Mouse (Mus musculus) erythroid progenitor cell, adult 5-6 weeks (primary cell): ENCODE measurements around the gene Olfr1375. TPM values are rescaled to one million over a fixed set of nuclear protein-coding genes. Genes with fewer than 3 reads are reported as not detected.
"Not testable (repeated sequence)": the region's sequence is repeated elsewhere in the genome, so short reads cannot be mapped to it uniquely, and the experiment has no call there.

Experiments used
- ATAC-seq: replicated peaks from 2 replicates; pipeline ENCODE4 v1.8.0; 2016; ENCODE audit warnings: moderate number of reproducible peaks, mild to moderate bottlenecking, moderate TSS enrichment, inconsistent platforms; ENCODE audit not compliant: poor library complexity, low FRiP score, severe bottlenecking
- total RNA-seq, 2 experiments: library from RNA; stranded (forward) in 1 of 2; stranded (reverse) in 1 of 2; fragments of 150-400 nt in 1 of 2; fragments of 186-747, 209-891 nt in 1 of 2; gene quantifications; 2 replicates each; pipeline versions ENCODE4 v1.2.3 to v1.2.4; 2015 to 2017; ENCODE audit warnings: low replicate concordance in 2 of 2

The Olfr1375 gene
- total RNA-seq (2015; ENCODE audit: low replicate concordance) (not detected in 2 replicates), total RNA-seq (2017; ENCODE audit: low replicate concordance) (not detected in 2 replicates)

DNA sequence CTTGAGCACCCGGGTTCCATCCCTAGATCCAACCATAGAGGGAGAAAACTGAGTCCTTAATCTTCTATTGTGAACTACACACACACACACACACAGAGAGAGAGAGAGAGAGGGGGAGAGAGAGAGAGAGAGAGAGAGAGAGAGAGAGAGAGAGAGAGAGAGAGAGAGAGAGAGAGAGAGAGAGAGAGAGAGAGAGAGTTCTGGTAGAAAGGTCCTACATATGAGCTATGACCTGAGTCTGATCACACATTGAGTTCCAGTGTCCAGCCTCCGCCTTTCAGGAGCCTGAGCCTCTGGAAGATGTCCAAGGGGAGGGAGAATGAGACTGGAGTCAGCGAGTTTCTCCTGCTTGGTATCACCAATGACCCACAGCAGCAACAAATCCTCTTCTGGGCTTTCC, at the start of gene Olfr1375:
TSS of gene Olfr1375 (plus strand) at position 301 of the 400 bp plus-strand sequence.
- not testable (repeated sequence) for ATAC-seq

DNA sequence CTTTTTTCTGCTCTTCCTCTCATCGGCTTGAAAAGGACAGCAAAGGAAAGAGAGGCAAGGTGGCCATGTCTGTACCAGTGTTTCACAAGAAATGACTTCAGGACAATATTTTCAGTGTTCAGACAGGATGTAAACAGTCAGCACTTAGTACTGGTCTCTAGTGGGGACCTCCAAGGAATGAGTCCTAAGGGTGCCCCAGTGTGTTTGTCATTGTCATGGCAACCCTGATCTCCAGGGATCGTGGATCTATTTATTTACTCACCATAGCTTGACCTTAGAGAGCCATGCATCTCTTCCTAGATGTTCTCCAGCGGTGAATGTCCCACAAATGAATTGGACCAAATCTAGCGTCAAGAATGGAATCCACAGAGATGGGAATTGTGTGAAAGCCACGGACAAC, 44.6 kb upstream of the Olfr1375 start, which contains the start of gene Olfr51:
TSS of gene Olfr51 (plus strand) at position 301 of the 400 bp plus-strand sequence.
- ATAC-seq: no peak

DNA sequence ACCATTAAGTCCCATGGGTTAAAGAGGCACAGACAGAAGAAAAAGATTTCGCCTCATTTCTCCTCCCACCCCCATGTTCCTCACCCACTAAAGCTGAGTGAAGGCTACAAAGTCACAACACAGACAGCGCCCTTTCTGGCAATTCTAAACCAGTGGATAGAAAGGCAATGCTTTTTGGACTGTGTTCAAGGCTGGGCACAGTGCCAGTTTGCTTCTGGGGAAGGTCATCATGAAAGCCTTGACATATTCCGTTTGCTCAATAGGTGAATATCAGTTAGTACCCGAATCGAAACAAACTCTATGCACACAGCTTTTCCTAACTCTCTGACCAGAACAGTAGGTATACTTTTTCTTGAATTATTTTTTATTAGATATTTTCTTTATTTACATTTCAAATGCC, 36.1 kb upstream of the Olfr1375 start:
- ATAC-seq: no peak

DNA sequence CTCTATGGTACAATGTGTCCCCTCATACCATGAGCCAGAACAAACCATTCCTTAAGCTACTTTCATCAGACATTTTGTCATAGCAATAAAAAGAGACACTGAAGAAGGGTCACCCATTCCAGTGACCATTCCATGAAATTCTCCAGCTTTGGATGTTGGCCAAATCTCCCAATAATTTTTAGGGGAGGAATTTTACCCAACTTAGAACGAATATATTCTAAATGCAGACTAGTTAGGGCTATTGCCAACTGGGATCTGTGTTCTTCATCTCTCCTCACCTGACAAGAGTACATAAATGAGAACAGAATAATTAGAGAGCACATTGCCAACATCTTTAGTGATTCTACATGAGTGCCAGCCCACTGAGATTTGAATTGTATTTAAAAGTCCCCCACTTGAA, 34.0 kb upstream of the Olfr1375 start, which contains the start of gene Olfr54:
TSS of gene Olfr54 (plus strand) at position 301 of the 400 bp plus-strand sequence.
- no peak for ATAC-seq

DNA sequence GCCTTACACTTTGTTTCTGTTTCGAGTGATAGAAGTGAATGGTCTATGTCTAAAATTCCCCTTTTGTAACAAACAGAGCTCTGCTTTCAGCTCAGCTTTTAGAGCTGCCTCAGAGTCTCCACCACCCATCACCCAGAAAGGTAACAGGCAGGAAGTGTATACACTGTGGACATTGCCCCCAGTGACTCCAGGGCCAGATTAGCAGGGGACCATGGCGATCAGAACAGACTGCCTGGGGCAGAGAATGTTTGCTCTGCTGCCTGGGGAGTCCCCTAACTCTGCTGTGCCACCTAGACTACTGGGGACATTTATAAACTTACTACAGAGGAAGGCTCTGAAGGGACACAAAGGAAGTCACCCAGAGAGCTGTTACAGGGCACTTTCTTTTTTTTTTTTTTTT, 31.6 kb upstream of the Olfr1375 start:
- ATAC-seq: no peak

DNA sequence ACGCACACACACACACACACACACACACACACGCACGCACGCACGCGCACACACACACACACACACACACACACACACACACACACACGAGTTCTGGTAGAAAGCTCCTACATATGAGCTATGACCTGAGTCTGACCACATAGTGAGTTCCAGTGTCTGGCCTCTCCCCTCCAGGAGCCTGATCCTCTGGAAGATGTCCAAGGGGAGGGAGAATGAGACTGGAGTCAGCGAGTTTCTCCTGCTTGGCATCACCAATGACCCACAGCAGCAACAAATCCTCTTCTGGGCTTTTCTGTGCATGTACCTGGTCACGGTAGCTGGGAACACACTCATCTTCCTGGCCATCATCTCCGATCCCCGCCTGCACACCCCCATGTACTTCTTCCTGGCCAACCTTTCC, 21.1 kb upstream of the Olfr1375 start:
- ATAC-seq: not testable (repeated sequence)

DNA sequence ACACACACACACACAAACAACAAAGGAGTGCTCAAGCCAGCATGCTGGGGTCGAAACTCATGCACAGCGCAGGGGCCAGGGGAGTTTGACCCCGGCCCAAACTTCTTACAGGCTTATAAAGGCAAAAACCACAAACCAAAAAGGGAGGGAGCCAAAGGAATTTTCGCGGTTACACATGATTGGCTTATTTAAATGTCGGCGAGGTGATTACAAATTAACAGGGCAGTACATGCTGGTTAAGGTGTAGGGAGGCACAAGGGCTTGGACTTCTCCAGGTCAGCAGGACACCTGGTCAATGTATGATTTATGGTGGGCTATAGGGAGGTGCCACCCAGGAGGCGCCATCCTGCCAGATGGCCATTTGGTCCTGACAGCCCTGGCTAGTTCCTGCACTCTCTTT, 18.5 kb upstream of the Olfr1375 start:
- not testable (repeated sequence) for ATAC-seq

DNA sequence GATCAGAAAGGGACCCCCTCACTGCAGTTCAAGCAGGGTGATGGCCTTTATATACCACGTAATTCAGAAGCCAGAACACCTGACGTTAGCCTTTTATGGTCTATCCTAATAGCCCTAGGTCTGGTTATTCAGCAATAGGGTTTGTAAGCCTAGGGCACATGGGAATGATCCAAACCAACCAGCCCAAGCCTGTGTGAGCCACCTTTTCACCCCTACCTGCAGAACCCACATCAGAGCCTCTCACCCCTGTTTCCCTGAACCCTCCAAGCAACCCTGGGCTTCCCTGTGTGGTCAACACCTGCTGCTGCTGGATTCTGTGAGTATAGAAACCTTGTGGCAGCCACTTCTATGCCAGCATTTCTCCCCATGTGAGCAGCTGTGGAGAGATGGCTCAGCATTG, 17.7 kb upstream of the Olfr1375 start:
- no peak for ATAC-seq

DNA sequence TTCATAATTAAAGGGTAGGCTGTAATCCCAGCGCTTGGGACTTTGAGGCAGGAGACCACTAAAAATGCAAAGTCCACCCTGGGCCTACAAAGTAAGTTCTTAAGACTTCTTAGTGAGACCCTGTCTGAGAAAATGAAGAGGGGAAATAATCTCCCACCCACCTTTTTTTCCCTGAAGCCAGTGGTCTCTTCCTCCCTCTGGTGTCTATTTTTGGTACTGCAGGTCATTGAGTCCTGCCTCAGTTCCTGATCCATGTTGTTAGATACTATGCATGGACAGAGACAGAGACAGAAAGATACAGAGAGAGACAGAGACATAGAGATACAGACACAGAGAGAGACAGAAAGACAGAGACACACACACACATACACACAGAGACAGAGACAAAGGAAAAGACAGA, 15.1 kb upstream of the Olfr1375 start:
- no peak for ATAC-seq

DNA sequence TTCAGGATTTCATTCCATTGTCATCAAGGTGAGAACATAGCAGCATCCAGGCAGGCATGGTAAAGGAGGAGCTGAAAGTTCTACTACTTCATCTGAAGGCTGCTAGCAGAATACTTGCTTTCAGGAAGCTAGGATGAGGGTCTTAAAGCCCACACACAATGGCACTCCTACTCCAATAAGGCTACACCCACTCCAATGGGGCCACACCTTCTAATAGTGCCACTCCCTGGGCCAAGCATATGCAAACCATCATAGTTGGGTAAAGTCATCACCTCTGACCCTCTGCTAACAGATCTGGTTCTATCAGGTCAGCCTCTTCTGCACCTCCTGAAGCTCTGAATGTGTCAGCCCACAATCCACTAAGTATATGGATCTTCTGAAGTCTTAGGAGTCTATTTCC, 13.8 kb upstream of the Olfr1375 start:
- ATAC-seq: not testable (repeated sequence)

DNA sequence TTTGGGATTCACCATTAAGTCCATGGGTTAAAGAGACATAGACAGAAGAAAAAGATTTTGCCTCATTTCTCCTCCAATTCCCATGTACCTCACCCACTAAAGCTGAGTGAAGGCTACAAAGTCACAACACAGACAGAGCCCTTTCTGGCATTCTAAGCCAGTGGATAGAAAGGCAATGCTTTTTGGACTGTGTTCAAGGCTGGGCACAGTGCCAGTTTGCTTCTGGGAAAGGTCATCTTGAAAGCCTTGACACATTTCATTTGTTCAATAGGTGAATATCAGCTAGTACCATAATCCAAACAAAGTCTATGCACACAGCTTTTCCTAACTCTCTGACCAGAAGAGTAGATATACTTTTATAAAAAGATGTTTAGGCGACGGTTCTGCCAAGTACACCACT, 12.0 kb upstream of the Olfr1375 start:
- no peak for ATAC-seq

DNA sequence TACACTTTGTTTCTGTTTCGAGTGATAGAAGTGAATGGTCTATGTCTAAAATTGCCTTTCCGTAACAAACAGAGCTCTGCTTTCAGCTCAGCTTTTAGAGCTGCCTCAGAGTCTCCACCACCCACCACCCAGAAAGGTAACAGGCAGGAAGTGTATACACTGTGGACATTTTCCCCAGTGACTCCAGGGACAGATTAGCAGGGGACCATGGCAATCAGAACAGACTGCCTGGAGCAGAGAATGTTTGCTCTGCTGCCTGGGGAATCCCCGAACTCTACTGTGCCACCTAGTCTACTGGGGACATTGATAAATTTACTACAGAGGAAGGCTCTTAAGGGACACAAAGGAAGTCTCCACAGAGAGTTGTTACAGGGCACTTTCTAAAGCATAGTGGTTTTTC, 3.1 kb upstream of the Olfr1375 start:
- ATAC-seq: not testable (repeated sequence)

DNA sequence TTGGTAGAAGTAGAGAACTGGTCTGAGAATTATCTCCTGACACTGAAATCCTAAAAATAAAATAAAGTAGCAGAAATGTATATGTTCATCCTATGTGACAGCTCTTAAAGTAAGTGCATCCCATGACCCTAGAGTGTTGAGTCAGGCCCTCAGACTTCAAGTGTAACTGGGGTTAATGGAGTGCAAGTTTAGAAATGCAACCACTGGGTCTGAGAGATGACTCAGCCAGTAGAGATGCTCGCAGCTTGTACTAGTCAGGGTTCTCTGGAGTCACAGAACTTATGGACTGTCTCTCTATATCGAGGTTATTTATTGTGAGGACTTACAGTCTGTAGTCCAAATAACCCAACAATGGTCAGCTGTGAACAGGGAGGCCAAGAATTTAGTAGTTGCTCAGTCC, 3.8 kb downstream of the Olfr1375 start:
- ATAC-seq: no peak

DNA sequence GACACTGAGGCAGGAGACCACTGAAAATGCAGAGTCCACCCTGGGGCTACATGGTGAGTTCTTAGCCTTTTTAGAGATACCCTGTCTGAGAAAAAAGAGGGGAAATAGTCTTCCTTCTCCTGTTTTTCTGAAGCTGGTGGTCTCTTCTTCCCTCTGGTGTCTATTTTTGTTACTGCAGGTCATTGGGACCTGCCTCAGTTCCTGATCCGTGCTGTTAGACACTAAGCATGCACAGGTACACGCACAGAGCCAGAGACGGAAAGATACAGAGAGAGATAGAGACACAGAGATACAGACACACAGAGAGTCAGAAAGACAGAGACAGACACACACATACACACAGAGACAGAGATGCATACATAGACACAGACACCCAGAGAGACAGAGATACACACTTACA, 5.3 kb downstream of the Olfr1375 start:
- ATAC-seq: no peak

DNA sequence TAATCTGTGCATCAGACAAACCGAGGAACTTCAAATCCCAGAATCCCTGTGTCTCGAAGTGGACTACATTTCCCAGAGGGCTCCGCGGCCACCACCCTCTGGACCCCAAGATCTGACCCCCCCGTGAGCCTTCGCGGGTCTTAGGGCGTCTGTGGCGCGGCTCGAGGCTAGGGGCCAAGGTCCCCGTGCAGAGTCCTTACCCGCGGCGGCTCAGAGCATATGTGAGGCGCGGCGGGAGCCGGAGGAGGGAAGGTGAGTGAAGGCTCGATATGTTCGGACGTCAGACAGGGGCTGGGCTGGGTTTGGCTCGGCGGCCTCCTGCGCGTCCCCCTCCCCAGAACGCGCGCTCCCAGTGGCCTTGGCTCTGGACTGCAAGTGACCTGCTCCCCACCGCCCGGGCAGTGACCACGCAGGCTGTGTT, 11.3 kb downstream of the Olfr1375 start, which contains the start of gene Zfp354a:
TSS of gene Zfp354a (plus strand) at position 107 of the 421 bp plus-strand sequence.
- no peak for ATAC-seq

DNA sequence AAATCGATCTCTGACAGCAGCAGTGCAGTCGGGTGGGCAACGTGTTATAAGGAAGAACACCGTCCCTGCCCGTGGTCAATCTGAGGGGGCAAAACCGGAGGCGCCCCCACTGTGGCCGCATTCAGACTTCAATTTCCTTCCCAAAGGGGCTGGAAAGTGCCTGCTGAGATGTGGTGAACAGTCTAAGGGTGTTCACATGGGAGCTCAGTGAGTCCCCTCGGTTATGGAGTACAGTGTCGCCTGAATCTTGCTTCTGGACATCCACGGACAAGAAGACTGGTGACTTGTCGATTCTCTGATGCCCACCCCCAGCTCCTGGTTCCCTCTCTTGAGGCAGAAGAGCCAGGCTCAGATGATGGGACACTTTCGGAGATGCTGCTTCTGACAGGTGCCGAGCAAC, 11.7 kb downstream of the Olfr1375 start:
- ATAC-seq: no peak

DNA sequence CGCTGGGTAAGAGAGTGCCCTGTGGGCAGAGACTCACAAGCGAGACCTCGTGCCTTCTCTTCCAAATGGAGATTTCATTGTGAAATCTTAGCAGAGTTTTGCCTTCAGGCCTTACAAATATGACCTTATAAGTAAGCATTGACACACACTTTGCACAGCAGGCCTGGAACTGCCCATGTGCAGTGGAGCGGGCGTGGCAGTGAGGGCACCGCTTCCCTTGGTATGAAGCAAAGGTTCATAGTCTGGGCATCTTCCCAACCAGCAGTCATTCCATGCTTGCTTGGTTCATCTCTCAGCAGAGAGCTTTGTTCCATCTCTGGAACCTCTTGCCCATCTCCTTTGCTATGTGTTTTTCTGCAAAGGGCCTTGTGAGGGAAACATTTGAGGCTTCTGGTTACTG, 13.1 kb downstream of the Olfr1375 start:
- no peak for ATAC-seq

DNA sequence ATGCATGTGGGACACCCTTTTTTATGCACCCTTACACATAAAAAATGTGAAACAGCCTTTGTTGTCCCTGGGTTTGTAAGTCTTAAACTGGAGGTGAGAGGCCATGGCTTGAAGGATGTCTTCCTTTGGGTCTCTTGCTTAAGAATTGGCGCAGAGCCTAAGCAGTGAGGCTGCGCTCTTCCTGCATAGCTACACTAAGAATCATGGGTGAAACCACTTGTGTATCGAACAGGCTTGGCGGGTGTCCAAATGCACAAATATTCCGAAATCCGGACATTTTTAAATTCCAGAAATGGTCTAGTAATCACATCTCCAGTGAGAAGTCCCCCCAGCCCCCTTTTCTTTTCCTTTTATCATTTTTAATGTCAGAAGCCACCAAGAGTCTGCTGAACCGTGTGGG, 15.4 kb downstream of the Olfr1375 start:
- ATAC-seq: no peak

DNA sequence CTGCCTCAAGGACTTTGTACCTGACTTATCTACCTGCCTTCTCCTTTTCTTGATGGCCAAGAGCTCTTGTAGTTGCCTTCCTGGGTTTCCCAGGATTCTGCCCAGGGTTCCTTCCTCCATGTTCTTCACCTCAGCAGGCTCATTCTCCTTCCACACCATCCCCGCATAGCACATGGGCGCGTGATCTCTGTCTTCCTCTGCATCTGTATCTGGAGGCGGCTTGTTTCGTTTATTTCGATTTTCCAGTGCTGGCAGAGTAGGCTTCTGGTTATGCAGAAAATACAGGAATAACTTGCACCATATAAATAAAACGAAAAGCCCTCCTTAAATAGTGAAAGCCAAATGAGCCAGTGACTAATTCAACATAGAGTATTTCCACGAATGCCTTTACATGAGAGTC, 15.9 kb downstream of the Olfr1375 start:
- ATAC-seq: no peak

DNA sequence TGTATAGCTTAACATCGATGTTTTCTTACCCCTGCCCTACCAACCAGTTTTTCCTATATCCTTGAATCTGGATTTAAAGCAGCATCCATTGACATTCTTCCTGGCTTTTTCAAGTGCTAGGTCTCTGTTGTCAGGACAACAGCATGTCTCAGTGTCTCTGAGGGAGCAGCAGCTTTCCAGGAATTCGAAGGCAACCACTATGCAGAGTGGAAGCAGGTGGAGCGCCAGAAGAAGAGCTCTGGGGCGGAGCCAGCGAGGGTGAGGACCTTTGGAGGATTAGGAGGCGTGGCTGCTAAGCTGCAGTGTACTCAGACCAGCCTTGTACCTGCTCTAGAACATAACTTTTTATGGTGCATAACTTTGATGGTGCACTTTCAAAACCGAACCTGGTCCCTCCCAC, 36.6 kb downstream of the Olfr1375 start:
- ATAC-seq: no peak

DNA sequence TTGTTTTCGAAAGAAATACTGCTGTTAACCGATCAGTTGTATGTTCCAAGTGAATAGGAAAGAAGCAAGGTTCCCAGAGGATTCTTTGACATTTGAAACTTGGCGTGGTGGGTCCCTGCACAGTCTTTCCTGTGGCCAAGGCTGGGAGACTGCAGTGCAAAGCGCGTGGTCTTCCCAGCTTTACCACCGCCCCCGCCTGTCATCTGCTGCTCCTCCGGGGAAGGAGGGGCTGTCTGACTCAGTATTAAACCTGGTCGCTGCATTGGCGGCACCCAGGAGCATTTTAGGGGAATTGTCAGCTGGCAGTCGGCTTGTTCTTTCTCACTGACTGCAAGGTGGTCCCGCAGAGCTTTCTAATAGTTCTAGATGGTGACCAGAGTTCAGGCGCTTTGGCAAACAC, 37.4 kb downstream of the Olfr1375 start:
- no peak for ATAC-seq
